11 mouse cellular contexts compared by ENCODE assay signal in the genomic region with DNA sequence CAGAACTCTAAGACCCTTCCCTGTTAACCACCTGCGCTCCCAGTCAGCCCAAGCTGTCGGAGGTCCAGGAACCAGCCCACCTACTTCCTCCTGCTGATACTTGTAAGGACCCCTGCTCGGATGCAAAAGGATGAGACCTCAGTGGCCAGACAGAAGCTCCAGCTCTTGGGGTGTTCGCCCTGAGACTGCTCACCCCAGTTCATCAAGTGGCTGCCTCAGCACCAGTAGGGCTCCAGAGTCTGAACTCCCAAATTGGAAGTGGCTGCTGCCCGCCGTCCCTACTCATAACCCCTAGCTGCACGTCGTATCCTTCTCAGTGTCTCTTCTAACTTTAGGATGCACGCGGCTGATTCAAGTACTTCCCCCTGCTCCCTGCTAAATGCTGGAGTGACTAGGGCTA. TPM values are rescaled to one million over a fixed set of nuclear protein-coding genes. Genes with fewer than 3 reads are reported as not detected.
DNase-seq lines count a peak whose midpoint lies in the region; ATAC-seq and TF ChIP-seq lines count a peak whose summit lies in the region.
"Had no signal": no experiment of that assay in that cellular context is flagged by ENCODE, and none has a peak within 500 bp of the region (broad histone marks: within the 10 kb centered on the region; RNA-seq: fewer than 3 reads in every experiment).

No protein-coding gene starts in this region.

- WGBS in forebrain, embryonic 12.5 days: 4% methylated on average over 10 of the region's 10 CpGs
- WGBS in limb, embryonic 11.5 days: 4% methylated on average over 10 of the region's 10 CpGs
- WGBS in neural tube, embryonic 15.5 days: 2% methylated on average over 10 of the region's 10 CpGs

- peak overlapping the region; percentile 66 for H3K4me2 ChIP-seq in forebrain, embryonic 12.5 days
- peak overlapping the region; percentile 67 for H3K4me2 ChIP-seq in limb, embryonic 11.5 days (ENCODE audit: low read depth, severe bottlenecking)
- peak overlapping the region; percentile 80 for H3K4me2 ChIP-seq in neural tube, embryonic 15.5 days

- H3K9ac ChIP-seq in forebrain, embryonic 12.5 days: 0 out of 2 replicates have a peak overlapping the region, but pooled peaks have one; percentile 12
- no peak overlapping the region for H3K9ac ChIP-seq in limb, embryonic 11.5 days (ENCODE audit: low read length)
- peak overlapping the region; percentile 28 for H3K9ac ChIP-seq in neural tube, embryonic 15.5 days (replicated peaks)

- no peak for ATAC-seq in forebrain, embryonic 12.5 days (ENCODE audit: low FRiP score)
- no peak for ATAC-seq in limb, embryonic 11.5 days (ENCODE audit: insufficient number of reproducible peaks, low FRiP score, low TSS enrichment, low read depth)
- no peak for ATAC-seq in neural tube, embryonic 15.5 days (ENCODE audit: low FRiP score)
- ATAC-seq: activated CD4-positive, CD25-positive, alpha-beta regulatory T cell, adult 4 months had no signal

- intact Hi-C loops in left cerebral cortex, adult 2 months (cut with DNase I): no loop called here

- peaks cover 18% of the 10 kb centered on the region for H3K4me1 ChIP-seq in forebrain, embryonic 12.5 days
- 0 out of 2 replicates have a peak, but pooled peaks cover 6% of the 10 kb centered on the region for H3K4me1 ChIP-seq in limb, embryonic 11.5 days (ENCODE audit: control insufficient read depth, insufficient read depth, low read length)
- peaks cover 19% of the 10 kb centered on the region for H3K4me1 ChIP-seq in neural tube, embryonic 15.5 days

- H3K36me3 ChIP-seq in forebrain, embryonic 12.5 days (replicated peaks): no peaks in the 10 kb centered on the region
- H3K36me3 ChIP-seq in limb, embryonic 11.5 days (ENCODE audit: control insufficient read depth, insufficient read depth, low read length): no peaks in the 10 kb centered on the region
- no peaks in the 10 kb centered on the region for H3K36me3 ChIP-seq in neural tube, embryonic 15.5 days

- peaks cover 47% of the 10 kb centered on the region for H3K27me3 ChIP-seq in forebrain, embryonic 12.5 days
- H3K27me3 ChIP-seq in limb, embryonic 11.5 days (ENCODE audit: control insufficient read depth, insufficient read depth, low read length): peaks cover 17% of the 10 kb centered on the region
- H3K27me3 ChIP-seq in neural tube, embryonic 15.5 days (replicated peaks): peaks cover 41% of the 10 kb centered on the region

- no peaks in the 10 kb centered on the region for H3K9me3 ChIP-seq in forebrain, embryonic 12.5 days
- no peaks in the 10 kb centered on the region for H3K9me3 ChIP-seq in limb, embryonic 11.5 days (ENCODE audit: control insufficient read depth, low read length)
- no peaks in the 10 kb centered on the region for H3K9me3 ChIP-seq in neural tube, embryonic 15.5 days (replicated peaks)

- H3K27ac ChIP-seq in left cerebral cortex, adult 2 months: no peak overlapping the region
- no peak overlapping the region for H3K27ac ChIP-seq in forebrain, embryonic 12.5 days
- H3K27ac ChIP-seq in limb, embryonic 11.5 days (replicated peaks; ENCODE audit: low read depth, low read length): no peak overlapping the region
- no peak overlapping the region for H3K27ac ChIP-seq in neural tube, embryonic 15.5 days (replicated peaks)

- H3K4me3 ChIP-seq in left cerebral cortex, adult 2 months: peak overlapping the region; percentile 24; the same call in 1 of the 2 replicates
- peak overlapping the region; percentile 41 for H3K4me3 ChIP-seq in forebrain, embryonic 12.5 days (replicated peaks)
- peak overlapping the region; percentile 36 for H3K4me3 ChIP-seq in limb, embryonic 11.5 days (ENCODE audit: low read depth, low read length)
- peak overlapping the region; percentile 41 for H3K4me3 ChIP-seq in neural tube, embryonic 15.5 days (replicated peaks)
- H3K4me3 ChIP-seq: erythroblast, embryonic 14.5 days had no signal

- TF ChIP-seq CTCF in left cerebral cortex, adult 2 months (IDR thresholded peaks at IDR 0.05): no peak

- no peak for DNase-seq in left cerebral cortex, adult 2 months (ENCODE audit: extremely low spot score in 1 of 2, low spot score in 2 of 2)
- DNase-seq in left cerebral cortex, adult 11 months (ENCODE audit: low spot score): no peak
- peak; percentile 37 for DNase-seq in limb, embryonic 11.5 days (ENCODE audit: low spot score)
- DNase-seq in cerebellum, postnatal 10 days: no peak
- no peak for DNase-seq in layer of hippocampus, postnatal 14 days (ENCODE audit: low spot score in 2 of 2)
- no peak for DNase-seq in frontal cortex, postnatal 14 days (ENCODE audit: low spot score in 2 of 2)
- DNase-seq: thymus, postnatal 25 days had no signal

RNA-seq across cellular contexts. Expression of gene Fam19a4, which starts 0.6 kb away (rescaled TPM):
- total RNA-seq in left cerebral cortex, adult 2 months (2021): under 1 TPM; 0.16 to 0.54 TPM
- 0.65 and 0.70 TPM in 2 replicates for polyA plus RNA-seq in forebrain, embryonic 12.5 days (2016; fragmentation: Nextera tagmentation; extraction: Ambion mirVana)
- 0.74 and 0.81 TPM in 2 replicates for polyA plus RNA-seq in limb, embryonic 11.5 days (2014; fragmentation: Nextera tagmentation; extraction: Ambion mirVana)
- 3.2 and 4.0 TPM in 2 replicates for polyA plus RNA-seq in neural tube, embryonic 15.5 days (2015; fragmentation: Nextera tagmentation; extraction: Ambion mirVana)
- 1 to 10 TPM in 1 of 2 experiments, under 1 TPM in 1; 0.69 to 2.0 TPM for total RNA-seq in layer of hippocampus, postnatal 14 days (2021)
- polyA plus RNA-seq: erythroblast, embryonic 14.5 days had no signal
